Mouse (Mus musculus) B cell, adult (primary cell): ENCODE data around the gene Slc12a7. TPM values are rescaled to one million over a fixed set of nuclear protein-coding genes. Genes with fewer than 3 reads are reported as not detected.

Source experiments
- total RNA-seq: library from RNA; stranded (reverse); gene quantifications from 4 replicates; pipeline ENCODE4 v1.2.4, GENCODE M21; 2023; ENCODE audit not compliant: inconsistent age

The Slc12a7 gene
- total RNA-seq, result 7.6 to 11.5 TPM (median 9.4 TPM) in 4 replicates

DNA sequence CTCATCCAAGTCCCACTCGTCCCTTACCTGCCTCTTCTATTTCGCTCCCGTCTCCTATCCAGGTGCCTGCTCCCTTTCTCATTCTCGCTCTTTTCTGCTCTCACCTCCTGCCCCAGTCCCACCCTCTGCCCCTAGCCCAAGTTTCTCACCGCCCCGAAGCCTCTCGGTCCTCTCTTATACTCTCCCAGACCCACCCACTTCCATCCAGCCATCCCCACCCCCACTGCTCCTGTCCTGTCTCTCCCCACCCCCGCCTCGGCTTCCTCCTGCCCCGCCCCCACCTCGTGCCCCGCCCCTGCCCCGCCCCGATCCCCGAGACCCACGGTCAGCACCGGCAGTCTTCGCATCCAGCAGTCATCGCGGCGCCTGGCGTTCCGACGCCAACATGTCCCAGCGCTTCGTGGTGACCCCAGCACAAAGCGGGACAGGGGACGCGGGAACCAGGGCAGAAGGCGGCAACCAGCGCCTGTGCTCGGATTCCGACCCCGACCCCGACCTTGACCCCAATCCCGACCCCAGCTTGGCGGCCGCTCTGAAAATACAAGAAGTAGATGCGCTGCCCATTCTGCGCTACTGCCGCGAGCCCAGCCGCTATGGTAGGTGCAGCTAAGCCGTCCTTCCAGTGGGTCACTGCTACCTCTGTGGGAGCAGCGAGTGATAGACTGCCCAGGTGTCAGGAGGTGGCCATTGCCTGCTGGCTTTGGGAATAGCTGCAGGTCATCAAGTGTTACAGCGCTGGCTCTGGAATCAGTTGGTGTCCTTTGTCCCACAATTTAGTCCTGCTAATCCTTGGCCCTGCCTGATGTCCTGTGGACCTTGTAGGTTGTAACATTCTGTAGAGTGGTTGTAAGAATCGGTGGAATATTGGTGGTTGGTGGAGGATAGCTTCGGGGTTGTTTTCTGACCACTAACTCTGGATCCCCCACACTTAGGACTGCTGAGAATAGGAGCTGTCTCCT lies at the start of gene Slc12a7:
Gene Slc12a7 (plus strand): TSS at position 353 of the 959 bp plus-strand sequence.

DNA sequence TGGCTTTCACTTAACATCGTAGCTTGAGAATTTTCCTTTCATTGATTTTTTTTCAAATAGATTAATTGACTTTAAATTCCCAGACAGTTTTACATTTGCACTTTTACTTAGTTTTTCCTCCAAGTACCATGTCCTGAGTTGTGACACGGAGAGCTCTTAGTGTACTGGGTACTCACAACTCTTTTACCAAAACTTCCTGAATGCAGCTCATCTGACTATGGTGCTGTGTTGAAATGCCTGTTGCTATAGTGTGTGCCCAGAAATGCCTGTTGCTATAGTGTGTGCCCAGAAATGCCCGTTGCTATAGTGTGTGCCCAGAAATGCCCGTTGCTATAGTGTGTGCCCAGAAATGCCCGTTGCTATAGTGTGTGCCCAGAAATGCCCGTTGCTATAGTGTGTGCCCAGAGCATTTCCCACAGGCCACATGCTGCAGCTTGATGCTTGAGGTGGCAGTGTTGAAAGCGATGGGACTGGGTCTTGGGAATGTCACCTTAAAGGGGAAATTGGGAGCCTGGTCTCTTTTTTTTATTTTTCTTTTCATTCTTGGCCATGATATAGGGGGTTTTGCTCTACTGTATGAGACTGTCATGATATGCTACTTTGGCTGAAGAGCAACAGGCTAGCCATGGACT lies 28.1 kb upstream of the Slc12a7 start, which contains the start of gene Slc6a19:
Gene Slc6a19 (minus strand): TSS at position 172 of the 632 bp plus-strand sequence.

DNA sequence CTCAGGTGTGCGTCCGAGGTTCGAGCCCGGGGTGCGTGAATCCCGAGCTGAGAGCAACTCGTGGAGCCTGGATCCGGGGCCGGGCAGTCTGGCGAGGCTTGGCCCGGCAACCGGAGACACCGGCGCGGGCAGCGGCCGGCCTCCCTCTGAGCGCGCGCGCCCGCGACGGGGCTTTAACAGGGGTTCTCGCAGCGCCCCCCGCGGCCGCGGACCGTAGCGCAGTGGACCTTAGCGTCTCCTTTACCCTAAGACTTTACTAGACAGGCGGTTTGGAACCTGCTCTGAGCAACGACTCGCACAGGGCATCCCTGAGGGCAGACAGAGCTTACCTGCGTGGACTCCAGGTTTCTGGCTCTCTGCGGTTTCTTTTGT lies 114.6 kb downstream of the Slc12a7 start, which contains the start of gene Nkd2:
Gene Nkd2 (minus strand): TSS at position 167 of the 372 bp plus-strand sequence.

Other genes starting within 250 kb of the Slc12a7 start
- not detected in 4 replicates for gene Slc6a3, start 196.3 kb upstream of the Slc12a7 start, total RNA-seq
- 125 to 154 TPM (median 129 TPM) in 4 replicates for gene Clptm1l, start 129.1 kb upstream of the Slc12a7 start, total RNA-seq
- 4.5 to 6.8 TPM (median 5.1 TPM) in 4 replicates for gene Tert, start 106.2 kb upstream of the Slc12a7 start, total RNA-seq
- not detected in 4 replicates for gene Slc6a18, start 55.1 kb upstream of the Slc12a7 start, total RNA-seq
- not detected in 4 replicates for gene Slc6a19, start 28.2 kb upstream of the Slc12a7 start, total RNA-seq
- not detected in 4 replicates for gene Nkd2, start 114.5 kb downstream of the Slc12a7 start, total RNA-seq
- 4.0 to 5.9 TPM (median 4.9 TPM) in 4 replicates for gene Trip13, start 204.7 kb downstream of the Slc12a7 start, total RNA-seq
- gene Brd9, start 204.7 kb downstream of the Slc12a7 start, total RNA-seq, result 91.6 to 107 TPM (median 102 TPM) in 4 replicates
- not detected in 4 replicates for gene Zdhhc11, start 230.8 kb downstream of the Slc12a7 start, total RNA-seq